Mouse (Mus musculus) gastrocnemius, postnatal 10 days (tissue): ENCODE measurements at regions not wholly inside any gene's neighbourhood (a gene's known extent, or its start where the extent isn't known, plus 50 kb on each side); places are given as distances from the start of the nearest gene placed in this dataset.

Experiments used
- DNase-seq: peaks from one replicate; pipeline ENCODE4 v3.0.0; 2021; ENCODE audit warnings: mixed read lengths

DNA sequence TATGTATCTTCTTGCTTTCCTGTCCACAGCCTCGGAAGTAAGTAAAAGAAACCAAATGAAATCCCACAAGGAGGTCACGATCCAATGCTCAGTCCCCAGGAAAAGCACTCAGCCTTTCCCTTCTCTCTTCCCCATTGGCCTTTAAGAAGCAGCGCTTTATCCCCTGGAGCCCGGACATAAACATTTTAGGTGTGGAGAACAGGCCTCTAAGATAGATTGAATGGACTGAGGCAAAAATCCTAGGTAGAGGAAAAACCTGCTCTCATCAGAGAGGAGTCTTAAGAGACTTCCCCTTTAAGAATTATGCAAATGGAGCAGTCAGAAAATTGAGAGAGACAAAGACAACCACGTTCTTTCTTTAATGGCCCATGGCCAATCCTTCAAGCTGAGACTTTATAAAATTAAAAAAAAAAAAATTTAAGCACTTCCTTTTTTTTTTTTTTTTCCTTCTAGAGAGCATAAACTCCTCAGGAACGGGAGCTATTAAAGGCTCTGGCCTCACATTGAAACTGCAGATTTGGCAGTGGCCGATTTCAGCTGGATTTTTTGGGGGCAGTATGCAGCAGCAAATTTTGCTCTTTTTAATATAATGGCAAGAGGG, 1020.5 kb downstream of the 9330182O14Rik start:
- no peak for DNase-seq

DNA sequence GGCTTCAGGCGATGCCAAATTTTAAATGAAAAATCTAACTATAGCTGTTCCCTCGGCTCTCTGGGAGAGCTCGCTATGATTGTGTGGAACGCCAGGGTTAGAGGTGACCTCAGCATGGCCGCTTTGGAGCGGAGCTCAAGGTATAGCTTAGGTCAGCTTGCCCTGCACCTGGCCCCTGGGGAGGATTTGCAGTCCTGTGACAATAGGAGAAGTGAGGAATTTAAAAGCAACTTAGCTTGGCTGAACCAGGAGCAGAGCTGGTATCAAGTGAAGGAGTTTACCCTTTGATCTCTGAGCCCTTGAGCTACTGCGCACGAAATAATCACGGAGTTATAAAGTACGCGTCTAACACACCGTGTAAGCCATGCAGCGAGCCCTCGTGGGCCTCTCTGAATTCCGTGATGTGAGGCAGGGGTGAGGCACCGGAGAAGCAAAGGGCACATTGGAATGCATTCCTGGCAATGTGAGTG, 1021.0 kb downstream of the 9330182O14Rik start:
- peak; percentile 11 for DNase-seq

DNA sequence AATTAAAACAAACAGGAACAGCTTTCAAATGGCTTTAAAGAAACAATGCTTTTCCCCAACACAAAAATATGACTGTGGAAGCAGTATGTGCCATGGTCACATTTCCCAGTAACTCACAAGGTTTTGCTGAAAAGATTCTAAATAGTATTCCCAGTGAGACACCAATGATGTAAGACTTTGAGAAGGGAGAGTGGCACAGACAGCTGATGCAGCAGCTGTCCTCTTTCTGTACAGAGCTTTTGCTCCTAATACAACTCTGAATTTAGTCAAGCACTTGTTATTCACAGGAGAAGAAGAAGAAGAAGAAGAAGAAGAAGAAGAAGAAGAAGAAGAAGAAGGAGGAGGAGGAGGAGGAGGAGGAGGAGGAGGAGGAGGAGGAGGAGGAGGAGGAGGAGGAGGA, 1023.6 kb downstream of the 9330182O14Rik start:
- DNase-seq, result no peak

DNA sequence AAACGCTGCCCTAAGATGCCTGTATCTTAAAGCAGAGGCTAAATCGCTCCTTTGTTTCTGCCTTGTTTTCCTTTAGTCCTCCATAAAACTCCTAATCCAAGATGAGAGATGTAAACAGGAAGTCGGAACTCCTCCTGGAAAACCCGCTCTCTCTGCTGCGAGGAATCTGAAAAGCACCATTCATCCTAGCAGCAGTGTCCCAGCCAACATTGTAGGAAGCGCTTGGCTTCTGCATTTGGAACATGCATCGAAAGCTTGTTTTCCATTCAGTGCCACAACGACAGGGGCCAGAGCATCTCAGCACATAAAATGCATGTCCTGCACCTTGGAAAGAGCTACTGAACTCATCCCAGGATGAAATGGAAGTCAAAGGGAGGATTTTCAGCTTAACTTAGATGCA, 1028.1 kb downstream of the 9330182O14Rik start:
- DNase-seq, result no peak

DNA sequence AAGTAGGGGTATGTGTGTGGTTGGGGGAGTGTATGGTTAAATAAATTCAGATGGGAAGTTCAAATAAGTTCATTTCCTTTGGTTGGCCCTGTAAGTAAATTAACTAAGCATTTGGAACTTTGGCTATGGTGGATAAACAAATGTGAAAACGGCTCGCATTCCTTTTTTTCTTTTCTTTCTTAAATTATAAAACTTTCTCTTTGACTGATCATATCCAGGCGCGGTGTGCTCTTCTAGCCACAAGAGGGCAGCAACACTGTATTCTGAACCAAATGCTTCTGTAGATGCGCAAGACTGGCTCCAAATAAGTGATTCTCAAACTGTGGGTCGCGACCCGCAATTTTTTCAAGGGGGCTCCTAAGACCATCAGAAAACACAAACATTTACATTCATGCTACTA, 1028.6 kb downstream of the 9330182O14Rik start:
- peak; percentile 29 for DNase-seq

DNA sequence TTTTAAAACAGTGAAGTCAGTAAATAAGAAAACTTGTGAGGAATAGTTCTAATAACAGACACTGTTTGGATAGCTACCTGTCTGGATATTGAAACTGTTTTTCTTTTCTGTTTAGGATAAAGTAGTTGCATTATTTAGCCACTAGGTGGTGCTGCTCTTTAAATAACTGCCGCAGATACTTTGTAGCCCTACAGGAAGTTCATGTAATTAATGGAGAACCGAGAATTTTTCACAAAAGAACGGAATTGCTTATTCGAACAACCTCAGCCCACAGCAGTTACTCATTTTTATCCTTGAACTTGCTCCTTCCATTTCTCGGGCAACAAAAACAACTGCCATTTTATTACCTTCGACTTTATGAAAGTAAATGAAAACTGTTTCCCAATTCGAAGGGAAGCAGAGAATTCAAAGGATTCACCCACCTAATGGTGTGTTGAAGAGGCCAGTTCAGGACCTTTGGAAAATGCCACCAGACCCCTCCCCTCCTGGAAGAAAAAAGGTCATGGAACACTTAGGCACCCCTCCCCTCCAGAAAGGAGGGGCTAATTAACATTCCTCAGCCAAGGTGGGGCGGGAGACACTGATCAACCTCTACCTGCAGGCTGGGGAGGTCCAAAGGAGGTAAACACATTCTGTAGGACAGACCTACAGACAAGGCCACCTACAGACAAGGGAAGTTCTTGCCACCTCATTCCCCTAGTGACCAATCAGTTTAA, 1029.6 kb downstream of the 9330182O14Rik start:
- DNase-seq, result no peak

DNA sequence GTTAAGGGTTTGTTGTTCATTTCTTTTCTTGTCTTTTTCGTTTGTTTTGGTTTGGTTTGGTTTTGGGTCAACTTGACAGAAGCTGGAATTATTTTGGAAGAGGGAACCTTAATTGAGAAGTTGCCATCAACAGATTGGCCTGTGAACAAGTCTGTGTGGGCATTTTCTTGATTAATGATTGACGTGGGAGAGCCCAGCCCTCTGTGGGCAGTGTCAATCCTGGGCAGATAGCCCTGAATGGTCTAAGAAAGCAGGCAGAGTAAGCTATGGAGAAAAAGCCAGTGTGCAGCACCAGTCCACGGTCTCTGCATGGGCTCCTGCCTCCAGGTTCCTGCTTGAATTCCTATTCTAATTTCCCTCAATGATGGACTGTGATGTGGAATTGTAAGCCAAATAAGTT, 1031.4 kb downstream of the 9330182O14Rik start:
- no peak for DNase-seq

DNA sequence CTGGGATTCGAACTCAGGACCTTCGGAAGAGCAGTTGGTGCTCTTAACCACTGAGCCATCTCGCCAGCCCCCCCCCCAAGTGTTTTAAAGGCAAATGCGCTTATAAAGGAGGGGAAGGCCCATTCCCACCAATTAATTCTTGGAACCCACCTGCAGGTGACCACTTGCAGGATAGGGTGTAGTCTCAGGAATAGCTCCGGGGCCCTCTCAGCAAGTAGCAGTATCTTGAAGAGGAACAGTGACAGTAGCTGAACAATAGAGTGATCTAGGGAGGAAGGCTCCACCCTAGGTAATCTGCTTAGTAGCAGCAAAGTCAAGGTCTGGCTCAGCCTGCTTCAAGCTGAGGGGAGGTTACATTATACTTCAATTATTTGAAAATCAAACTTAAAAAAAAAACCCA, 1056.6 kb downstream of the 9330182O14Rik start:
- DNase-seq, result no peak

DNA sequence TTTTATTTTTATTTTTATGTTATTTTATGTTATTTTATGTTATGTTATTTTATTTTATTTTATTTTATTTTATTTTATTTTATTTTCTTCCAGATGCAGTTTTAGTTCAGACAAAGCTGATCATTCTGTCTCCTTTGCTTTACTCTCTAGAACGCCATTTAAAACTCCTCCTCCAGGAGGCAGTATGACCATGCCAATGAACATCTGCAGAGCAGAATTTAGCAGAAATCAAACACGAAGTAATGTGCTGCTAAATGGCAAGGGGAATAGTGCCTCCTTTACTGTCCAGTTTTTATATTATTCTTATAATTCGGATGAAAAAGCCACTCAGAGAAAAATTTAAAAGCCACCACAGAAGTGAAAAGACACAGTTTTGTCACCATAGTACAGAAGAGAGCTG, 1059.1 kb downstream of the 9330182O14Rik start:
- DNase-seq, result peak; percentile 28

DNA sequence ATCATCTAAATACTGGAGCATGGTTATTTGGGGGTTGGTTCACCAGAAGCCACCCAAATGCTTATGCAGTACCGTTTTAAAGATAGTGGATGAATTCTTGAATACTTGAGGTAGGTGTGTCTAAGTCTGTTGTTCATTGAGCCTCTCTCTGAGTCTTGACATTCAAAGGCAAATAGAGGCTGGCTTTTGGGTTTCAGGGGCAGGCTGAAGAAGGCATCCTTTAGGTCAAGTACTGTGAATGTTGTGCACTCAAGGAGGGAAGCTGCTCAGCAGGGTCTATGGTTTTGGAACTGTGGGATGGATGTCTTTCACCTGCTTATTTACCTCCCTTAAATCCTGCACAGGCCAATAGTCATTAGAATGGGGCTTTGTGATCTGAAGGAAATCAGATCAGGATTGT, 1089.6 kb downstream of the 9330182O14Rik start:
- DNase-seq, result no peak

DNA sequence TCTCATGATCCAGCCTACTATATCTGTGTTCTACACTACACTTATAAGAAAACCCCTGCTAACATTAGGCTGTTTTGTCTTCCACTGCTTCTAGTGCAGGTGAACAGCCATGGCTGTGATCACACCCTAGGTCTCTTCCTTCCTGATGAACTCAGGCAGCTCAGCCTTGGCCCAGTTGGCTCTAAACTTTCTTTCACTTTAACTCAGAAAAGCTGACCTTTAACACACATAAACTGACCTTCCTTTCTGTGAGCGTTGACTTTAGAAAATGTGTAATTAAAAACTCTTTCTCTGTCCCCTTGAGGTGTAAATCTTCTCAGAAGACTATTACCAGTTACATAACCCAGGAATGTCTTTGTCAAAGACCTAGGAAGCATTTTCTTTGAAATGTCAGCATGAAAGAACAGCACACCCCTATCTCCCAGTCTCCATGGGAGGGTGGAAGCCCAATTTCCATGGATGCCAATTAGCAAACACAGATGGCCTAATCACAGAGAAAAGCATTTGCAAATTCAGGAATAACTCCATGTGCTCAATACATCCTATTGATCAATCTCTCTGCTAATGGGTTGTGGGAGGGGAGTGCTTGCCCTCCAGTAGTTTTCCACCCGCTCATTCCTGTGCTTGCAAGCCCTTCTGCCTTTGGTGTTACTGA, 1098.4 kb downstream of the 9330182O14Rik start:
- DNase-seq, result no peak
